Mouse (Mus musculus) limb, embryonic 14.5 days (tissue): ENCODE data around the gene Gpr152. TPM values are rescaled to one million over a fixed set of nuclear protein-coding genes. Genes with fewer than 3 reads are reported as not detected.
A peak's percentile ranks its signal among the peaks of the same experiment; 100 is the strongest.

ENCODE experiments used
- ATAC-seq: fragments of 200-750 bp; cut with Nextera tagmentation; 2 replicates; pipeline ENCODE4 v1.8.0; 2017; ENCODE audit warnings: low read depth, moderate number of reproducible peaks, moderate TSS enrichment; ENCODE audit not compliant: low FRiP score
- DNase-seq: peaks from one replicate; pipeline ENCODE4 v3.0.0-alpha.2; 2015; ENCODE audit warnings: low spot score
- H3K27ac ChIP-seq: fragments of 300-500 bp; sonication (generic); replicated peaks from 2 replicates; pipeline ENCODE4 v1.5.1; 2014; ENCODE audit warnings: low read depth, mild to moderate bottlenecking, low read length, moderate library complexity, mixed read lengths
- H3K27me3 ChIP-seq: fragments of 300-500 bp; sonication (generic); 2 replicates; pipeline ENCODE4 v1.6.1; 2014; ENCODE audit warnings: low read length, mixed read lengths; ENCODE audit not compliant: control insufficient read depth, insufficient read depth
- H3K36me3 ChIP-seq: fragments of 300-500 bp; sonication (generic); 2 replicates; pipeline ENCODE4 v1.6.1; 2014; ENCODE audit warnings: mild to moderate bottlenecking, low read length, moderate library complexity, mixed read lengths; ENCODE audit not compliant: control insufficient read depth, insufficient read depth
- H3K4me1 ChIP-seq: fragments of 300-500 bp; sonication (generic); 2 replicates; pipeline ENCODE4 v1.6.1; 2014; ENCODE audit warnings: antibody characterized with exemption, low read length, mixed read lengths; ENCODE audit not compliant: control insufficient read depth, insufficient read depth
- H3K4me2 ChIP-seq: fragments of 300-500 bp; sonication (generic); replicated peaks from 2 replicates; pipeline ENCODE4 v1.6.1; 2014; ENCODE audit warnings: low read depth, mild to moderate bottlenecking, low read length, moderate library complexity; ENCODE audit not compliant: severe bottlenecking
- H3K4me3 ChIP-seq: fragments of 300-500 bp; sonication (generic); replicated peaks from 2 replicates; pipeline ENCODE4 v1.5.1; 2014; ENCODE audit warnings: low read length
- H3K9ac ChIP-seq: fragments of 300-500 bp; sonication (generic); 2 replicates; pipeline ENCODE4 v1.6.1; 2014; ENCODE audit warnings: mild to moderate bottlenecking, low read depth, low read length, moderate library complexity; ENCODE audit not compliant: severe bottlenecking
- H3K9me3 ChIP-seq: fragments of 300-500 bp; sonication (generic); 2 replicates; pipeline ENCODE4 v1.6.1; 2016; ENCODE audit warnings: low read length; ENCODE audit not compliant: control insufficient read depth
- POLR2A ChIP-seq: fragments of 200-500 bp; IDR thresholded peaks from 2 replicates; pipeline ENCODE4 v1.8.0; 2012; ENCODE audit warnings: inconsistent platforms, mild to moderate bottlenecking, moderate library complexity, borderline replicate concordance; ENCODE audit not compliant: insufficient read depth, insufficient read length; ENCODE audit errors: extremely low read depth
- WGBS: fragments of 180-500 bp; shearing (Covaris S2); extraction: QIAGEN DNeasy Blood & Tissue Kit; methylation state at CpG from one replicate; pipeline ENCODE4 v1.1.7; 2014; 5-methylcytosine and 5-hydroxymethylcytosine counted together
- polyA plus RNA-seq, 2 experiments: library from polyadenylated mRNA; depleted of rRNA in 1 of 2; stranded (reverse) in 1 of 2; unstranded in 1 of 2; fragments of >200 nt; fragmentation: Nextera tagmentation in 1 of 2; extraction: Ambion mirVana in 1 of 2; gene quantifications; 2 replicates each; pipeline versions ENCODE4 v1.2.1 to v1.2.3; 2012 to 2014

The Gpr152 gene
- polyA plus RNA-seq, 2 experiments, result 0.01 TPM; not detected in 1

GRCm38 (mm10) chr19:4170723-4171392, 31.3 kb downstream of the Gpr152 start:
- H3K27ac ChIP-seq, result no peak overlapping the region
- no peak for TF ChIP-seq POLR2A
- H3K27me3 ChIP-seq, result no peaks in the 10 kb centered on the region
- DNase-seq (no peak), ATAC-seq (no peak)
- no peak overlapping the region for H3K9ac ChIP-seq
- peaks cover 16% of the 10 kb centered on the region for H3K4me1 ChIP-seq
- H3K4me3 ChIP-seq, result no peak overlapping the region
- no peaks in the 10 kb centered on the region for H3K9me3 ChIP-seq
- no peak overlapping the region for H3K4me2 ChIP-seq
- WGBS, result 84% methylated on average over 10 of the region's 10 CpGs
- H3K36me3 ChIP-seq, result no peaks in the 10 kb centered on the region

DNA sequence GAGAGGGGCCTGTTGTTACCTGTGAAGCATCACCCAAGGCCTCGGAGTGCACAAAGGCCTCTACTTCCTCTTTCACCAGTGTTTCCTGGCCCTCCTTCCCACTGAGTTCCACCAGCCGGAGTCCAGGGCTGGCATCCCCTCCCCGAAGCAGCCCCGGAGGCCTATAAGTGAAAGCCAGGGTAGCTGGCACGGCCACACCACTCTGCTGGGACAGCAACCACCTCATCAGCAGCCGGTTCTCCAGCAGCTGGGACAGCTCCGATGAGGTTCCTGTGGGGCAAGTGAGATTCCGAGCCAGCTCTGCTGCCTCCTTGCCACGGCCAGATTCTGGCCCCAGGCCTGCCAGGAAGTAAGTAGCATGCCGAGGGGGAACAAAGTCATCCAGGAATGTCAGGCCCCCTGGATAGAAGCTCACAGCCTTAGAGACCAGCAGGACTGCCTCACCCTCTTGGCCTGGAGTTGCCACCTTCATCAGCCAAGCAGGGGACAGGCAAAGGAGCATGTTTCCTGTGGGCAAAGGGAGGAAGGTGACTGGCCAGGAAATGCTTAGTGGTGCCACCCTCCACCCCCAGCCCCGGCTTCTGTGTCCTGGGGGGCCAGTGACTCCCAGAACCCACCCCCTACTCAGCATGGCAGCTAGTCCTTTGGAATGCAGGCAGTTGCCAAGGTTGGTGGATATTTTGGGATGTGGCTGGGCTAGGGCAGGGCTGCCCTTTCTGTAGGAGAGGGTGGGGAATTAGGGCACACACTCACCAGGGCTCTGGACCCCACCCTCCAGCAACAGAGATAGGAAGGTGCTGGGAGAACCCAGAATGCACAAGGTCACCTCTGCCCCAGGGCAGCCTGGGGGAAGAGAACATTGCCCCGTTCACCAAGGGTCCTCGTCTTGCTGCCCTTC, 32.1 kb downstream of the Gpr152 start:
- Histone ChIP-seq H3K36me3 (no peaks in the 10 kb centered on the region), H3K27ac (no peak overlapping the region), H3K4me1 (peaks cover 16% of the 10 kb centered on the region), H3K4me2 (no peak overlapping the region), H3K27me3 (no peaks in the 10 kb centered on the region), H3K4me3 (no peak overlapping the region), H3K9ac (0 out of 2 replicates have a peak overlapping the region, but pooled peaks have one; percentile 21), H3K9me3 (no peaks in the 10 kb centered on the region)
- no peak for TF ChIP-seq POLR2A
- DNase-seq (no peak), ATAC-seq (no peak)
- WGBS, result 64% methylated on average over 11 of the region's 13 CpGs

GRCm38 (mm10) chr19:4172925-4173324, 33.3 kb downstream of the Gpr152 start:
- Histone ChIP-seq H3K9ac (no peak overlapping the region), H3K4me3 (no peak overlapping the region), H3K27ac (no peak overlapping the region), H3K9me3 (no peaks in the 10 kb centered on the region), H3K4me2 (no peak overlapping the region), H3K4me1 (peaks cover 16% of the 10 kb centered on the region), H3K36me3 (no peaks in the 10 kb centered on the region), H3K27me3 (no peaks in the 10 kb centered on the region)
- 58% methylated on average over 11 of the region's 11 CpGs for whole genome bisulfite sequencing
- ATAC-seq (no peak), DNase-seq (no peak)
- no peak for TF ChIP-seq POLR2A

DNA sequence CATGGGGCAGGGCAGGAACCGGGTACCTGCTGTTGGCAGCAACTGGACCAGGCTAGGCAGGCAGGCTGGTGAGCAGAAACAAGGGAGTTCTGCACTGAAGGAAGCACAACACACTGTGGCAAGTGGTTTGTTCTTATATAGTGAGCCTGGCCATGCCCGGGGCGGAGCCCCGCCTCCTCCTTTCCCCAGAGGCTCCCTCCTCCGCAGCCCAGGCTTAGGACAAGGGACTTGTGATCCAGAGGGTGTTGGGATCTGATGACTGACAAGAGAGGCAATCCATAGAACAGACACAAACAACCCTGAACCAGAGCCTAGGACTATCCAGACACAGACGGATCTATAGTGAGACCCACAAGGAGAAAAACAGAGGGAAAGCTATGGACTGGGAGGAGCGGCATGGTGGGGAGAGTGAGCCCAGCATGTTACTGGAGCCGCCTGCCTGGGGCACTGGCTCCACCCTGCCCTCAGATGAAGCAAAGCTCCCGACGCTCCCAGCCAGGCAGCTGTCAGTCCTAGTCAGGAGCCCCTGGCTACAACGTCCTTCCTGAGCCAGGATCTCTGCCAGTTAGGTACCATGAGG, 35.9 kb downstream of the Gpr152 start, which contains the start of gene Carns1:
Carns1 (minus strand) TSS at position 112 of the 580 bp plus-strand sequence.
- no peaks in the 10 kb centered on the region for H3K9me3 ChIP-seq
- WGBS, result 1% methylated on average over 11 of the region's 11 CpGs
- 0 out of 2 replicates have a peak within 1 kb of the TSS, but pooled peaks have one; percentile 9 for H3K4me3 ChIP-seq
- H3K36me3 ChIP-seq, result no peaks in the 10 kb centered on the region
- peak within 1 kb of the TSS; percentile 37 for H3K4me2 ChIP-seq
- no peak for TF ChIP-seq POLR2A
- H3K27me3 ChIP-seq, result no peaks in the 10 kb centered on the region
- no peak within 1 kb of the TSS for H3K27ac ChIP-seq
- H3K4me1 ChIP-seq, result peaks cover 8% of the 10 kb centered on the region
- peak within 1 kb of the TSS; percentile 26; the same call in 1 of the 2 replicates for H3K9ac ChIP-seq
- DNase-seq (no peak), ATAC-seq (peak; percentile 61; the same call in 1 of the 2 replicates)

- Histone ChIP-seq H3K9ac (no peak overlapping the region), H3K27me3 (no peaks in the 10 kb centered on the region)
Measured at GRCm38 (mm10) chr19:4180411-4180810, 40.8 kb downstream of the Gpr152 start.

More at GRCm38 (mm10) chr19:4180411-4180810, 40.8 kb downstream of the Gpr152 start:
- H3K36me3 ChIP-seq, result no peaks in the 10 kb centered on the region
- H3K9me3 ChIP-seq, result no peaks in the 10 kb centered on the region
- DNase-seq (no peak), ATAC-seq (no peak)
- no peak overlapping the region for H3K27ac ChIP-seq
- TF ChIP-seq POLR2A, result no peak
- H3K4me2 ChIP-seq, result no peak overlapping the region
- no peak overlapping the region for H3K4me3 ChIP-seq
- H3K4me1 ChIP-seq, result peaks cover 4% of the 10 kb centered on the region; the same call in 1 of the 2 replicates
- 87% methylated on average over 7 of the region's 7 CpGs for WGBS
